Mouse (Mus musculus): ENCODE measurements around the gene Slc48a1. TPM values are rescaled to one million over a fixed set of nuclear protein-coding genes. Genes with fewer than 3 reads are reported as not detected.

Gene Slc48a1
- polyA plus RNA-seq, 1 experiment from 2014 or later, result 34.2 TPM

Other genes starting within 250 kb of the Slc48a1 start
- gene Rpap3, start 72.7 kb upstream of the Slc48a1 start, polyA plus RNA-seq (2016; fragmentation: Nextera tagmentation; extraction: Ambion mirVana), result 39.4 and 40.4 TPM in 2 replicates
- gene Endou, start 47.2 kb upstream of the Slc48a1 start, polyA plus RNA-seq (2016; fragmentation: Nextera tagmentation; extraction: Ambion mirVana), result 0.14 and 0.23 TPM in 2 replicates
- gene Rapgef3, start 10.5 kb upstream of the Slc48a1 start, polyA plus RNA-seq (2016; fragmentation: Nextera tagmentation; extraction: Ambion mirVana), result 10.1 and 11.1 TPM in 2 replicates
- 31.5 and 33.6 TPM in 2 replicates for gene Hdac7, start 66.0 kb downstream of the Slc48a1 start, polyA plus RNA-seq (2016; fragmentation: Nextera tagmentation; extraction: Ambion mirVana)
- 0.24 and 0.42 TPM in 2 replicates for gene Vdr, start 132.1 kb downstream of the Slc48a1 start, polyA plus RNA-seq (2016; fragmentation: Nextera tagmentation; extraction: Ambion mirVana)
- 30.9 and 33.9 TPM in 2 replicates for gene Tmem106c, start 185.7 kb downstream of the Slc48a1 start, polyA plus RNA-seq (2016; fragmentation: Nextera tagmentation; extraction: Ambion mirVana)
- gene Col2a1, start 226.2 kb downstream of the Slc48a1 start, polyA plus RNA-seq (2016; fragmentation: Nextera tagmentation; extraction: Ambion mirVana), result 431 and 545 TPM in 2 replicates

Data from limb, embryonic 12.5 days (tissue).